8 mouse cellular contexts compared by ENCODE assay signal in genomic region chr4:12140592-12141062, GRCm38 (mm10). TPM values are rescaled to one million over a fixed set of nuclear protein-coding genes. Genes with fewer than 3 reads are reported as not detected.
DNase-seq lines count a peak whose midpoint lies in the region; ATAC-seq and TF ChIP-seq lines count a peak whose summit lies in the region.
"Not testable (repeated sequence)": the region's sequence is repeated elsewhere in the genome, so short reads cannot be mapped to it uniquely, and the experiment has no call there.

No protein-coding gene starts in this region.

- in situ Hi-C loops in CH12.LX (cut with MboI; ENCODE audit: low pct_ligation_motif_present, low pct_unique_long_range_greater_than_20kb, low sequenced_read_pairs), result not testable (repeated sequence)

- H3K27ac ChIP-seq in CH12.LX (ENCODE audit: insufficient read depth, low read depth), result peak overlapping the region; percentile 9; the same call in 1 of the 2 replicates
- H3K27ac ChIP-seq in embryonic fibroblast, embryonic 13.5 days (ENCODE audit: insufficient read depth, low read length); liver, embryonic 11.5 days (ENCODE audit: low read depth, low read length); midbrain, embryonic 12.5 days (replicated peaks); stomach, embryonic 15.5 days: not testable (repeated sequence)
- H3K27ac ChIP-seq in heart, embryonic 14.5 days (replicated peaks in 1 of 2; ENCODE audit: control insufficient read depth in 1 of 2, insufficient read depth in 1 of 2, low read depth in 2 of 2, low read length in 2 of 2), result peak overlapping the region; percentile 10 to 37; a peak in 1 of 4 replicates

- not testable (repeated sequence) for H3K36me3 ChIP-seq in CH12.LX (replicated peaks in 1 of 2; ENCODE audit: control insufficient read depth in 1 of 2, insufficient read depth in 1 of 2, low read length in 1 of 2); heart, embryonic 14.5 days (ENCODE audit: control insufficient read depth, insufficient read depth, low read length); liver, embryonic 11.5 days (ENCODE audit: control insufficient read depth, insufficient read depth, low read length); midbrain, embryonic 12.5 days; stomach, embryonic 15.5 days

- not testable (repeated sequence) for TF ChIP-seq CTCF in CH12.LX (conservative IDR thresholded peaks at IDR 0.05 in 1 of 2, IDR thresholded peaks at IDR 0.05 in 1 of 2; ENCODE audit: low read depth in 2 of 2, low read length in 2 of 2); embryonic fibroblast, embryonic 13.5 days (IDR thresholded peaks at IDR 0.05; ENCODE audit: borderline replicate concordance, insufficient read depth, low read length)

- H3K9me3 ChIP-seq in CH12.LX (replicated peaks; ENCODE audit: low read length); heart, embryonic 14.5 days (ENCODE audit: control insufficient read depth, low read length); liver, embryonic 11.5 days (ENCODE audit: control insufficient read depth, low read length); midbrain, embryonic 12.5 days; stomach, embryonic 15.5 days: not testable (repeated sequence)

- TF ChIP-seq EP300 in CH12.LX (IDR thresholded peaks at IDR 0.05; ENCODE audit: low read length), result not testable (repeated sequence)

- peak overlapping the region; percentile 9; the same call in 1 of the 2 replicates for H3K9ac ChIP-seq in CH12.LX (ENCODE audit: insufficient read depth, low read depth)
- peak overlapping the region; percentile 64; the same call in 1 of the 2 replicates for H3K9ac ChIP-seq in heart, embryonic 14.5 days (ENCODE audit: low read length)
- not testable (repeated sequence) for H3K9ac ChIP-seq in liver, embryonic 11.5 days (ENCODE audit: low read depth, low read length); midbrain, embryonic 12.5 days (replicated peaks); stomach, embryonic 15.5 days

- peak overlapping the region in 2 of 3 experiments; percentile 23 to 58 for H3K4me3 ChIP-seq in CH12.LX (replicated peaks in 1 of 3; ENCODE audit: low read depth in 2 of 3, low read length in 2 of 3, poor library complexity in 1 of 3)
- peak overlapping the region; percentile 29 for H3K4me3 ChIP-seq in embryonic fibroblast, embryonic 13.5 days (ENCODE audit: insufficient read depth, low read length)
- peak overlapping the region; percentile 41 to 48 for H3K4me3 ChIP-seq in heart, embryonic 14.5 days (ENCODE audit: control insufficient read depth in 1 of 2, insufficient read depth in 1 of 2, low read depth in 1 of 2, low read length in 2 of 2)
- peak overlapping the region; percentile 43 for H3K4me3 ChIP-seq in liver, embryonic 11.5 days (ENCODE audit: low read depth, low read length)
- H3K4me3 ChIP-seq in midbrain, embryonic 12.5 days, result peak overlapping the region; percentile 41
- H3K4me3 ChIP-seq in stomach, embryonic 15.5 days (replicated peaks), result peak overlapping the region; percentile 43

- peak; percentile 39 for DNase-seq in CH12.LX (ENCODE audit: extremely low read depth)
- peak; percentile 22 for DNase-seq in kidney, adult 18-20 months
- peak; percentile 39 for DNase-seq in liver, embryonic 11.5 days (ENCODE audit: low spot score)

- not testable (repeated sequence) for H3K27me3 ChIP-seq in CH12.LX (replicated peaks); heart, embryonic 14.5 days (ENCODE audit: control insufficient read depth, insufficient read depth, low read length); liver, embryonic 11.5 days (replicated peaks; ENCODE audit: control insufficient read depth, insufficient read depth, low read length); midbrain, embryonic 12.5 days; stomach, embryonic 15.5 days (replicated peaks)

- not testable (repeated sequence) for H3K4me1 ChIP-seq in CH12.LX (ENCODE audit: control insufficient read depth in 1 of 2, insufficient read depth in 2 of 2); embryonic fibroblast, embryonic 13.5 days (ENCODE audit: control insufficient read depth, insufficient read depth, low read length); heart, embryonic 14.5 days (ENCODE audit: control insufficient read depth in 2 of 2, insufficient read depth in 2 of 2, low read length in 2 of 2); liver, embryonic 11.5 days (replicated peaks; ENCODE audit: control insufficient read depth, insufficient read depth, low read length); midbrain, embryonic 12.5 days; stomach, embryonic 15.5 days

- WGBS in heart, embryonic 14.5 days, result 3% methylated on average over 23 of the region's 40 CpGs
- 13% methylated on average over 24 of the region's 40 CpGs for WGBS in liver, embryonic 11.5 days
- WGBS in midbrain, embryonic 12.5 days, result 18% methylated on average over 20 of the region's 40 CpGs
- WGBS in stomach, embryonic 15.5 days, result 12% methylated on average over 23 of the region's 40 CpGs

- ATAC-seq in cerebellum, adult (ENCODE audit: insufficient number of reproducible peaks, low FRiP score, low TSS enrichment), result peak; percentile 68
- ATAC-seq in heart, embryonic 14.5 days (ENCODE audit: insufficient number of reproducible peaks, insufficient read depth, low FRiP score, low read depth), result peak; percentile 86
- ATAC-seq in liver, embryonic 11.5 days (replicated peaks; ENCODE audit: low FRiP score), result peak; percentile 86
- peak; percentile 91 for ATAC-seq in midbrain, embryonic 12.5 days (ENCODE audit: low FRiP score, low read depth)
- ATAC-seq in stomach, embryonic 15.5 days (ENCODE audit: insufficient read depth, low FRiP score, low read depth), result peak; percentile 88

- not testable (repeated sequence) for H3K79me2 ChIP-seq in CH12.LX (replicated peaks; ENCODE audit: control insufficient read depth, extremely low read depth, insufficient read depth, poor library complexity, severe bottlenecking)

- TF ChIP-seq RAD21 in CH12.LX (IDR thresholded peaks at IDR 0.05; ENCODE audit: low read depth, low read length), result not testable (repeated sequence)

- peak overlapping the region; percentile 29; the same call in 1 of the 2 replicates for H3K4me2 ChIP-seq in CH12.LX (ENCODE audit: insufficient read depth, low read depth, poor library complexity, severe bottlenecking)
- peak overlapping the region; percentile 54 for H3K4me2 ChIP-seq in heart, embryonic 14.5 days (ENCODE audit: low read length)
- H3K4me2 ChIP-seq in liver, embryonic 11.5 days, result peak overlapping the region; percentile 45
- peak overlapping the region; percentile 45 for H3K4me2 ChIP-seq in midbrain, embryonic 12.5 days (replicated peaks)
- H3K4me2 ChIP-seq in stomach, embryonic 15.5 days, result peak overlapping the region; percentile 44

- dilution Hi-C loops in CH12.LX (cut with MboI; ENCODE audit: extremely low pct_ligation_motif_present, extremely low pct_unique_long_range_greater_than_20kb, low sequenced_read_pairs), result not testable (repeated sequence)

- peak; percentile 39 for TF ChIP-seq POLR2A in CH12.LX (IDR thresholded peaks at IDR 0.05; ENCODE audit: low read depth, low read length)
- TF ChIP-seq POLR2A in embryonic fibroblast, embryonic 13.5 days (IDR thresholded peaks at IDR 0.05; ENCODE audit: low read depth, low read length), result not testable (repeated sequence)

TF ChIP-seq in CH12.LX, 34 proteins besides CTCF, POLR2A, EP300 and RAD21:
- TF ChIP-seq UBTF (IDR thresholded peaks at IDR 0.05; ENCODE audit: low read depth, low read length) (0 out of 2 replicates have a peak, but pooled peaks have one; percentile 72), TBP (conservative IDR thresholded peaks at IDR 0.05; ENCODE audit: low read depth, low read length) (0 out of 2 replicates have a peak, but pooled peaks have one; percentile 49)
TF ChIP-seq in CH12.LX: peak in this region for 2; not testable (repeated sequence) for 32.

RNA-seq across cellular contexts. Expression of gene Rbm12b1, which starts 0.6 kb away (rescaled TPM):
- total RNA-seq in CH12.LX (2012; rRNA removed), result 10.1 and 11.9 TPM in 2 replicates
- 13.6 and 14.4 TPM in 2 replicates for total RNA-seq in CH12.LX (2014; rRNA removed)
- 8.2 and 10.0 TPM in 2 replicates for polyA plus RNA-seq in CH12.LX (2012; ENCODE audit: insufficient read length, low read depth)
- polyA plus RNA-seq in embryonic fibroblast, embryonic 13.5 days (2011; ENCODE audit: insufficient read length, low read depth, missing spikeins), result 6.7 and 7.6 TPM in 2 replicates
- 4.7 and 5.5 TPM in 2 replicates for polyA plus RNA-seq in heart, embryonic 14.5 days (2014; fragmentation: Nextera tagmentation; extraction: Ambion mirVana)
- 3.9 and 4.6 TPM in 2 replicates for polyA plus RNA-seq in liver, embryonic 11.5 days (2014; fragmentation: Nextera tagmentation; extraction: Ambion mirVana)
- 8.7 and 11.2 TPM in 2 replicates for polyA plus RNA-seq in midbrain, embryonic 12.5 days (2016; fragmentation: Nextera tagmentation; extraction: Ambion mirVana)
- polyA plus RNA-seq in stomach, embryonic 15.5 days (2015; fragmentation: Nextera tagmentation; extraction: Ambion mirVana), result 4.5 and 4.8 TPM in 2 replicates

RNA-seq across cellular contexts. Expression of gene Fam92a, which starts 31.2 kb away (rescaled TPM):
- 20.0 and 21.2 TPM in 2 replicates for total RNA-seq in CH12.LX (2012; rRNA removed)
- 41.0 and 46.0 TPM in 2 replicates for total RNA-seq in CH12.LX (2014; rRNA removed)
- 28.6 and 29.3 TPM in 2 replicates for polyA plus RNA-seq in CH12.LX (2012; ENCODE audit: insufficient read length, low read depth)
- polyA plus RNA-seq in embryonic fibroblast, embryonic 13.5 days (2011; ENCODE audit: insufficient read length, low read depth, missing spikeins), result 73.5 and 102 TPM in 2 replicates
- polyA plus RNA-seq in heart, embryonic 14.5 days (2014; fragmentation: Nextera tagmentation; extraction: Ambion mirVana), result 69.4 and 74.7 TPM in 2 replicates
- polyA plus RNA-seq in liver, embryonic 11.5 days (2014; fragmentation: Nextera tagmentation; extraction: Ambion mirVana), result 51.6 and 52.8 TPM in 2 replicates
- polyA plus RNA-seq in midbrain, embryonic 12.5 days (2016; fragmentation: Nextera tagmentation; extraction: Ambion mirVana), result 105 and 109 TPM in 2 replicates
- polyA plus RNA-seq in stomach, embryonic 15.5 days (2015; fragmentation: Nextera tagmentation; extraction: Ambion mirVana), result 75.2 and 80.7 TPM in 2 replicates

RNA-seq across cellular contexts. Expression of gene Rbm12b2, which starts 51.4 kb away (rescaled TPM):
- total RNA-seq in CH12.LX (2012; rRNA removed) (6.3 and 8.7 TPM in 2 replicates), CH12.LX (2014; rRNA removed) (15.3 and 16.0 TPM in 2 replicates)
- polyA plus RNA-seq in CH12.LX (2012; ENCODE audit: insufficient read length, low read depth), result 8.1 and 8.4 TPM in 2 replicates
- polyA plus RNA-seq in embryonic fibroblast, embryonic 13.5 days (2011; ENCODE audit: insufficient read length, low read depth, missing spikeins), result 11.3 and 18.3 TPM in 2 replicates
- polyA plus RNA-seq in heart, embryonic 14.5 days (2014; fragmentation: Nextera tagmentation; extraction: Ambion mirVana), result 7.3 and 7.4 TPM in 2 replicates
- polyA plus RNA-seq in liver, embryonic 11.5 days (2014; fragmentation: Nextera tagmentation; extraction: Ambion mirVana), result 9.0 and 10.5 TPM in 2 replicates
- polyA plus RNA-seq in midbrain, embryonic 12.5 days (2016; fragmentation: Nextera tagmentation; extraction: Ambion mirVana), result 22.4 and 23.5 TPM in 2 replicates
- 10.1 and 11.5 TPM in 2 replicates for polyA plus RNA-seq in stomach, embryonic 15.5 days (2015; fragmentation: Nextera tagmentation; extraction: Ambion mirVana)
